Mouse (Mus musculus) stomach, embryonic 14.5 days (tissue): Measurements from ENCODE around the gene Dnajb2. TPM values are rescaled to one million over a fixed set of nuclear protein-coding genes. Genes with fewer than 3 reads are reported as not detected.

Source experiments
- ATAC-seq: fragments of 200-750 bp; cut with Nextera tagmentation; 2 replicates; pipeline ENCODE4 v1.8.0; 2017; ENCODE audit warnings: low read depth, moderate TSS enrichment; ENCODE audit not compliant: insufficient number of reproducible peaks, insufficient read depth, low FRiP score
- H3K27ac ChIP-seq: fragments of 300-500 bp; sonication (generic); 2 replicates; pipeline ENCODE4 v1.5.1; 2014; ENCODE audit warnings: mild to moderate bottlenecking, low read length, moderate library complexity, mixed read lengths
- H3K27me3 ChIP-seq: fragments of 300-500 bp; sonication (generic); 2 replicates; pipeline ENCODE4 v1.6.1; 2014; ENCODE audit warnings: low read length, control low read depth, mixed read lengths; ENCODE audit not compliant: control insufficient read depth, insufficient read depth
- H3K36me3 ChIP-seq: fragments of 300-500 bp; sonication (generic); 2 replicates; pipeline ENCODE4 v1.6.1; 2014; ENCODE audit warnings: mild to moderate bottlenecking, control low read depth, low read length, moderate library complexity, mixed read lengths; ENCODE audit not compliant: control insufficient read depth, insufficient read depth
- H3K4me1 ChIP-seq: fragments of 300-500 bp; sonication (generic); 2 replicates; pipeline ENCODE4 v1.6.1; 2014; ENCODE audit warnings: low read length, control low read depth, mixed read lengths; ENCODE audit not compliant: control insufficient read depth, insufficient read depth
- H3K4me2 ChIP-seq: fragments of 300-500 bp; sonication (generic); replicated peaks from 2 replicates; pipeline ENCODE4 v1.6.1; 2014; ENCODE audit warnings: low read depth, low read length, control low read depth
- H3K4me3 ChIP-seq: fragments of 300-500 bp; sonication (generic); 2 replicates; pipeline ENCODE4 v1.5.1; 2014; ENCODE audit warnings: low read depth, low read length, control low read depth
- H3K9ac ChIP-seq: fragments of 300-500 bp; sonication (generic); replicated peaks from 2 replicates; pipeline ENCODE4 v1.6.1; 2014; ENCODE audit warnings: low read depth, mild to moderate bottlenecking, control low read depth, low read length, moderate library complexity, mixed read lengths
- H3K9me3 ChIP-seq: fragments of 300-500 bp; sonication (generic); 2 replicates; pipeline ENCODE4 v1.6.1; 2016; ENCODE audit warnings: low read depth, low read length, control low read depth; ENCODE audit not compliant: control insufficient read depth
- WGBS: fragments of 180-500 bp; shearing (Covaris S2); extraction: QIAGEN DNeasy Blood & Tissue Kit; methylation state at CpG from one replicate; pipeline ENCODE4 v1.1.7; 2014; 5-methylcytosine and 5-hydroxymethylcytosine counted together
- microRNA-seq: library from miRNA; unstranded; fragments of <30 nt; microRNA quantifications from one replicate; pipeline ENCODE4, GENCODE M21; 2016
- polyA plus RNA-seq: library from polyadenylated mRNA; unstranded; fragments of >200 nt; fragmentation: Nextera tagmentation; extraction: Ambion mirVana; gene quantifications from 2 replicates; pipeline ENCODE4 v1.2.1, GENCODE M21; 2014

The Dnajb2 gene
- polyA plus RNA-seq, 1 experiment from 2014 or later: 14.3 TPM

GRCm38 (mm10) chr1:75291321-75291720, 55.1 kb downstream of the Dnajb2 start:
- no peak overlapping the region for H3K4me3 ChIP-seq
- H3K4me1 ChIP-seq: peaks cover 9% of the 10 kb centered on the region; the same call in 1 of the 2 replicates
- H3K27ac ChIP-seq: no peak overlapping the region
- no peak overlapping the region for H3K9ac ChIP-seq
- H3K4me2 ChIP-seq: no peak overlapping the region
- 87% methylated on average over 8 of the region's 8 CpGs for WGBS
- no peaks in the 10 kb centered on the region for H3K27me3 ChIP-seq
- no peaks in the 10 kb centered on the region for H3K36me3 ChIP-seq
- ATAC-seq: no peak
- H3K9me3 ChIP-seq: no peaks in the 10 kb centered on the region

- no peaks in the 10 kb centered on the region for H3K36me3 ChIP-seq
- H3K4me3 ChIP-seq: no peak overlapping the region
- H3K27me3 ChIP-seq: no peaks in the 10 kb centered on the region
- no peak overlapping the region for H3K4me2 ChIP-seq
- H3K27ac ChIP-seq: peak overlapping the region; percentile 67; the same call in 1 of the 2 replicates
- H3K9me3 ChIP-seq: no peaks in the 10 kb centered on the region
- peaks cover 9% of the 10 kb centered on the region; the same call in 1 of the 2 replicates for H3K4me1 ChIP-seq
- ATAC-seq: peak; percentile 42; the same call in 1 of the 2 replicates
- WGBS: 23% methylated on average over 12 of the region's 12 CpGs
- H3K9ac ChIP-seq: no peak overlapping the region
Measured at GRCm38 (mm10) chr1:75292476-75293330, 56.5 kb downstream of the Dnajb2 start.

GRCm38 (mm10) chr1:75293331-75293701, 57.1 kb downstream of the Dnajb2 start:
- H3K4me3 ChIP-seq: no peak overlapping the region
- WGBS: 77% methylated on average over 5 of the region's 5 CpGs
- H3K9ac ChIP-seq: no peak overlapping the region
- H3K4me2 ChIP-seq: no peak overlapping the region
- H3K27me3 ChIP-seq: no peaks in the 10 kb centered on the region
- no peaks in the 10 kb centered on the region for H3K9me3 ChIP-seq
- peak overlapping the region; percentile 39; the same call in 1 of the 2 replicates for H3K27ac ChIP-seq
- peaks cover 9% of the 10 kb centered on the region; the same call in 1 of the 2 replicates for H3K4me1 ChIP-seq
- peak; percentile 10; the same call in 1 of the 2 replicates for ATAC-seq
- H3K36me3 ChIP-seq: no peaks in the 10 kb centered on the region

- peaks cover 9% of the 10 kb centered on the region; the same call in 1 of the 2 replicates for H3K4me1 ChIP-seq
- H3K4me2 ChIP-seq: no peak overlapping the region
- no peak for ATAC-seq
- no peaks in the 10 kb centered on the region for H3K36me3 ChIP-seq
- no peak overlapping the region for H3K4me3 ChIP-seq
- 78% methylated on average over 5 of the region's 5 CpGs for WGBS
- no peaks in the 10 kb centered on the region for H3K27me3 ChIP-seq
- H3K9me3 ChIP-seq: no peaks in the 10 kb centered on the region
- no peak overlapping the region for H3K9ac ChIP-seq
- H3K27ac ChIP-seq: no peak overlapping the region
Measured at GRCm38 (mm10) chr1:75294294-75294693, 58.1 kb downstream of the Dnajb2 start.

Small RNAs within 50 kb of the gene (microRNA-seq; reads per million reads assigned to microRNA genes)
- not detected for gene Gm27943

Other genes with a start within 250 kb of the Dnajb2 start
- gene Nhej1, start 111.2 kb upstream of the Dnajb2 start, polyA plus RNA-seq: 7.2 and 9.7 TPM in 2 replicates
- gene Slc23a3, start 102.5 kb upstream of the Dnajb2 start, polyA plus RNA-seq: 0.42 and 0.91 TPM in 2 replicates
- 37.1 and 40.5 TPM in 2 replicates for gene Cnppd1, start 93.7 kb upstream of the Dnajb2 start, polyA plus RNA-seq
- 47.7 and 51.8 TPM in 2 replicates for gene Retreg2, start 93.6 kb upstream of the Dnajb2 start, polyA plus RNA-seq
- gene Zfand2b, start 67.8 kb upstream of the Dnajb2 start, polyA plus RNA-seq: 41.0 and 43.4 TPM in 2 replicates
- gene Abcb6, start 56.0 kb upstream of the Dnajb2 start, polyA plus RNA-seq: 12.9 and 19.4 TPM in 2 replicates
- gene Ankzf1, start 44.3 kb upstream of the Dnajb2 start, polyA plus RNA-seq: 22.1 and 23.0 TPM in 2 replicates
- gene Atg9a, start 44.2 kb upstream of the Dnajb2 start, polyA plus RNA-seq: 23.2 and 27.2 TPM in 2 replicates
- gene Glb1l, start 25.6 kb upstream of the Dnajb2 start, polyA plus RNA-seq: 22.4 and 29.6 TPM in 2 replicates
- gene Stk16, start 25.6 kb upstream of the Dnajb2 start, polyA plus RNA-seq: 123 TPM in 2 replicates
- gene Tuba4a, start 16.5 kb upstream of the Dnajb2 start, polyA plus RNA-seq: 59.9 and 69.1 TPM in 2 replicates
- gene A630095N17Rik, start 4.3 kb upstream of the Dnajb2 start, polyA plus RNA-seq: not detected in 2 replicates
- gene Ptprn, start 28.1 kb downstream of the Dnajb2 start, polyA plus RNA-seq: 2.4 and 2.9 TPM in 2 replicates
- 8.1 and 9.8 TPM in 2 replicates for gene Resp18, start 42.0 kb downstream of the Dnajb2 start, polyA plus RNA-seq
- 126 and 127 TPM in 2 replicates for gene Dnpep, start 81.6 kb downstream of the Dnajb2 start, polyA plus RNA-seq
- 43.7 and 51.0 TPM in 2 replicates for gene Des, start 123.9 kb downstream of the Dnajb2 start, polyA plus RNA-seq
- gene Speg, start 138.9 kb downstream of the Dnajb2 start, polyA plus RNA-seq: 53.8 and 54.9 TPM in 2 replicates
- 75.2 and 84.5 TPM in 2 replicates for gene Gmppa, start 199.5 kb downstream of the Dnajb2 start, polyA plus RNA-seq
- 0.16 and 0.25 TPM in 2 replicates for gene Asic4, start 214.0 kb downstream of the Dnajb2 start, polyA plus RNA-seq
- gene Chpf, start 242.9 kb downstream of the Dnajb2 start, polyA plus RNA-seq: 38.4 and 41.0 TPM in 2 replicates
- gene Tmem198, start 243.1 kb downstream of the Dnajb2 start, polyA plus RNA-seq: 1.6 and 1.7 TPM in 2 replicates